In the genomic region with DNA sequence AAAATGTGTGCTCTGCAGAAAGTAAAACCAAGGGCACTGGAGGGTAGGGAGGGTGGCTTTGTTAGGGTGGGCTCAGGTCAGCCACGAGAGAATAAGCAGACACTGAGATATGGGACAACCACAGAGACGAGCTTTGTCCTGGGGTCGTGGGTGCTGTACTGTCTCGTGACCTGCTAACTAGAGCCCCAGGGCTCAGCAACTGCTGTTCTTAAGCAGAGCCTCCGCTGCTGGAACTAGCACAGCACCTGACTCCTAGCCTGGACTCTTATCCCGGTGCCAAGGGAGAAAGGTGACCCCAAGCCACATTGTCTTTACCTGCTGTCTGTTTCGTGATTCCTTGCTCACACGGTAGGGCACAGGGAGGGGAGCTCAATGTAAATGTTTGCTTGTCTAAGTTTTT, we compare ENCODE assay signal across 15 mouse cellular contexts.
DNase-seq lines count a peak whose midpoint lies in the region; ATAC-seq lines count a peak whose summit lies in the region.
"Had no signal": no experiment of that assay in that cellular context is flagged by ENCODE, and none has a peak within 500 bp of the region (broad histone marks: within the 10 kb centered on the region; RNA-seq: fewer than 3 reads in every experiment).

No protein-coding gene starts in this region.

- H3K27ac ChIP-seq in heart, embryonic 10.5 days: 0 out of 2 replicates have a peak overlapping the region, but pooled peaks have one; percentile 22
- H3K27ac ChIP-seq in lung, embryonic 15.5 days: peak overlapping the region; percentile 56; the same call in 1 of the 2 replicates
- H3K27ac ChIP-seq in intestine, embryonic 14.5 days (ENCODE audit: low read depth): no peak overlapping the region
- H3K27ac ChIP-seq in stomach, embryonic 15.5 days: peak overlapping the region; percentile 67
- H3K27ac ChIP-seq: forebrain, embryonic 13.5 days; liver, embryonic 13.5 days had no signal

- DNase-seq in heart, embryonic 10.5 days (ENCODE audit: low spot score): no peak
- no peak for DNase-seq in heart, postnatal 4 days
- DNase-seq in lung, postnatal 4 days: no peak
- no peak for DNase-seq in intestine, embryonic 14.5 days (ENCODE audit: low spot score)
- no peak for DNase-seq in layer of hippocampus, postnatal 14 days (ENCODE audit: low spot score in 2 of 2)
- no peak for DNase-seq in gastrocnemius, postnatal 10 days
- DNase-seq: cerebellum, adult 9-10 months; embryo, embryonic 11 days; right cerebral cortex, adult 18-20 months; thymus, postnatal 25 days had no signal

- H3K27me3 ChIP-seq in heart, embryonic 10.5 days (ENCODE audit: insufficient read depth, poor library complexity, severe bottlenecking): no peaks in the 10 kb centered on the region
- H3K27me3 ChIP-seq in lung, embryonic 15.5 days: no peaks in the 10 kb centered on the region
- H3K27me3 ChIP-seq in intestine, embryonic 14.5 days (replicated peaks; ENCODE audit: control insufficient read depth, insufficient read depth, low read length): no peaks in the 10 kb centered on the region
- no peaks in the 10 kb centered on the region for H3K27me3 ChIP-seq in stomach, embryonic 15.5 days (replicated peaks)
- H3K27me3 ChIP-seq: forebrain, embryonic 13.5 days; liver, embryonic 13.5 days had no signal

- no peak overlapping the region for H3K4me3 ChIP-seq in heart, embryonic 10.5 days
- no peak overlapping the region for H3K4me3 ChIP-seq in lung, embryonic 15.5 days
- no peak overlapping the region for H3K4me3 ChIP-seq in intestine, embryonic 14.5 days (ENCODE audit: low read depth, low read length)
- H3K4me3 ChIP-seq in stomach, embryonic 15.5 days (replicated peaks): no peak overlapping the region
- H3K4me3 ChIP-seq: forebrain, embryonic 13.5 days; liver, embryonic 13.5 days had no signal

- H3K36me3 ChIP-seq in heart, embryonic 10.5 days: no peaks in the 10 kb centered on the region
- no peaks in the 10 kb centered on the region for H3K36me3 ChIP-seq in lung, embryonic 15.5 days
- H3K36me3 ChIP-seq in intestine, embryonic 14.5 days (ENCODE audit: control insufficient read depth, insufficient read depth, low read length): no peaks in the 10 kb centered on the region
- H3K36me3 ChIP-seq in stomach, embryonic 15.5 days: no peaks in the 10 kb centered on the region
- H3K36me3 ChIP-seq: liver, embryonic 13.5 days had no signal

- ATAC-seq in lung, embryonic 15.5 days (ENCODE audit: borderline replicate concordance, extremely low read depth, low FRiP score, low TSS enrichment): no peak; the same call in 1 of the 2 replicates
- ATAC-seq in intestine, embryonic 14.5 days (replicated peaks; ENCODE audit: low FRiP score, low TSS enrichment, low read depth): 0 out of 2 replicates have a peak, but pooled peaks have one; percentile 20
- no peak; the same call in 1 of the 2 replicates for ATAC-seq in stomach, embryonic 15.5 days (ENCODE audit: insufficient read depth, low FRiP score, low read depth)
- ATAC-seq: activated CD4-positive, CD25-positive, alpha-beta regulatory T cell, adult 4 months; forebrain, embryonic 13.5 days had no signal

- H3K9ac ChIP-seq in lung, embryonic 15.5 days: no peak overlapping the region
- no peak overlapping the region for H3K9ac ChIP-seq in intestine, embryonic 14.5 days (ENCODE audit: low read length)
- no peak overlapping the region for H3K9ac ChIP-seq in stomach, embryonic 15.5 days
- H3K9ac ChIP-seq: forebrain, embryonic 13.5 days; liver, embryonic 13.5 days had no signal

- no peak overlapping the region for H3K4me2 ChIP-seq in lung, embryonic 15.5 days
- no peak overlapping the region for H3K4me2 ChIP-seq in intestine, embryonic 14.5 days (ENCODE audit: low read length)
- H3K4me2 ChIP-seq in stomach, embryonic 15.5 days: no peak overlapping the region
- H3K4me2 ChIP-seq: forebrain, embryonic 13.5 days; liver, embryonic 13.5 days had no signal

- peaks cover 18% of the 10 kb centered on the region for H3K4me1 ChIP-seq in heart, embryonic 10.5 days
- peaks cover 22% of the 10 kb centered on the region for H3K4me1 ChIP-seq in lung, embryonic 15.5 days
- H3K4me1 ChIP-seq in intestine, embryonic 14.5 days (replicated peaks; ENCODE audit: control insufficient read depth, insufficient read depth, low read length): peaks cover 16% of the 10 kb centered on the region; the same call in 1 of the 2 replicates
- H3K4me1 ChIP-seq in stomach, embryonic 15.5 days: peaks cover 17% of the 10 kb centered on the region

- H3K9me3 ChIP-seq in heart, embryonic 10.5 days: no peaks in the 10 kb centered on the region
- no peaks in the 10 kb centered on the region for H3K9me3 ChIP-seq in lung, embryonic 15.5 days
- H3K9me3 ChIP-seq in intestine, embryonic 14.5 days (ENCODE audit: control insufficient read depth, low read length): no peaks in the 10 kb centered on the region
- no peaks in the 10 kb centered on the region for H3K9me3 ChIP-seq in stomach, embryonic 15.5 days
- H3K9me3 ChIP-seq: forebrain, embryonic 13.5 days; liver, embryonic 13.5 days had no signal

- WGBS in heart, embryonic 10.5 days: 58% methylated on average over 8 of the region's 8 CpGs
- 64% methylated on average over 8 of the region's 8 CpGs for WGBS in lung, embryonic 15.5 days
- 65% methylated on average over 8 of the region's 8 CpGs for WGBS in intestine, embryonic 14.5 days
- WGBS in stomach, embryonic 15.5 days: 70% methylated on average over 8 of the region's 8 CpGs
